In the genomic region with DNA sequence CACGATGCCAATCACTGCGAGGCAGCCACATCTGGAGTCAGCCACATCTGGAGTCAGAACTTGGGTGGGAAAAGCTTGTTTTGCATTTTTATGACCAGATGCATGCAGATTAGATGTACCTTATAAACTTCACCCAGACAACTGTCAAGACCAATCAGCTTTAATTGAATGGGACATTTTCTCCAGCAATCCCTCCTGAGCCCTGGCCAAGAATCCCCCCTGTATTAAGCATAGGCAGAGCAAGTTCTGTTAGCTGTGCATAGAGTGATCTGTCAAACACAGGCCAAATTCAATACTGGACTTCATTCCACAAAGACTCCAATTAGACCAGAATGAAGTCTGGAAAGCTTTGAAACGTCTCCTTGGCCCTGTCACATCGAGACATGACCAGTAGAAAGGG, we compare ENCODE assay signal across 22 mouse cellular contexts.
DNase-seq lines count a peak whose midpoint lies in the region; ATAC-seq and TF ChIP-seq lines count a peak whose summit lies in the region.
"Had no signal": no experiment of that assay in that cellular context is flagged by ENCODE, and none has a peak within 500 bp of the region (broad histone marks: within the 10 kb centered on the region; RNA-seq: fewer than 3 reads in every experiment).

No protein-coding gene starts in this region.

- H3K27ac ChIP-seq in embryonic facial prominence, embryonic 11.5 days (replicated peaks; ENCODE audit: low read depth, low read length), result no peak overlapping the region
- H3K27ac ChIP-seq in embryonic facial prominence, embryonic 10.5 days (replicated peaks), result no peak overlapping the region
- H3K27ac ChIP-seq in midbrain, embryonic 11.5 days (ENCODE audit: low read depth, low read length), result no peak overlapping the region
- H3K27ac ChIP-seq in midbrain, embryonic 14.5 days (replicated peaks; ENCODE audit: low read depth, low read length), result no peak overlapping the region
- no peak overlapping the region for H3K27ac ChIP-seq in embryonic facial prominence, embryonic 15.5 days (replicated peaks)
- H3K27ac ChIP-seq in limb, embryonic 12.5 days, result no peak overlapping the region
- no peak overlapping the region for H3K27ac ChIP-seq in cerebellum, adult 2 months (ENCODE audit: insufficient read depth, low read length)
- H3K27ac ChIP-seq: embryonic facial prominence, embryonic 12.5 days; forebrain, embryonic 13.5 days; forebrain, embryonic 15.5 days had no signal

- H3K36me3 ChIP-seq in embryonic facial prominence, embryonic 11.5 days (replicated peaks; ENCODE audit: control insufficient read depth, insufficient read depth, low read depth, low read length), result no peaks in the 10 kb centered on the region
- H3K36me3 ChIP-seq in embryonic facial prominence, embryonic 10.5 days (replicated peaks), result no peaks in the 10 kb centered on the region
- H3K36me3 ChIP-seq in midbrain, embryonic 11.5 days (ENCODE audit: control insufficient read depth, insufficient read depth, low read length), result no peaks in the 10 kb centered on the region
- H3K36me3 ChIP-seq in midbrain, embryonic 14.5 days (ENCODE audit: control insufficient read depth, insufficient read depth, low read length), result no peaks in the 10 kb centered on the region
- H3K36me3 ChIP-seq in embryonic facial prominence, embryonic 15.5 days, result no peaks in the 10 kb centered on the region
- no peaks in the 10 kb centered on the region for H3K36me3 ChIP-seq in limb, embryonic 12.5 days
- H3K36me3 ChIP-seq: embryonic facial prominence, embryonic 12.5 days; forebrain, embryonic 15.5 days; G1E had no signal

- no peak overlapping the region for H3K4me3 ChIP-seq in embryonic facial prominence, embryonic 11.5 days (ENCODE audit: low read depth, low read length)
- no peak overlapping the region for H3K4me3 ChIP-seq in embryonic facial prominence, embryonic 10.5 days
- no peak overlapping the region for H3K4me3 ChIP-seq in midbrain, embryonic 11.5 days (ENCODE audit: low read depth, low read length)
- no peak overlapping the region for H3K4me3 ChIP-seq in midbrain, embryonic 14.5 days (replicated peaks; ENCODE audit: low read depth, low read length)
- no peak overlapping the region for H3K4me3 ChIP-seq in embryonic facial prominence, embryonic 15.5 days (replicated peaks)
- H3K4me3 ChIP-seq in limb, embryonic 12.5 days (replicated peaks), result no peak overlapping the region
- no peak overlapping the region for H3K4me3 ChIP-seq in cerebellum, adult 2 months (replicated peaks; ENCODE audit: insufficient read depth, low read depth, low read length)
- H3K4me3 ChIP-seq: embryonic facial prominence, embryonic 12.5 days; forebrain, embryonic 13.5 days; forebrain, embryonic 15.5 days had no signal

- TF ChIP-seq CTCF in cerebellum, adult 2 months (IDR thresholded peaks at IDR 0.05; ENCODE audit: borderline replicate concordance, insufficient read depth, low read depth, low read length), result no peak

- H3K4me2 ChIP-seq in embryonic facial prominence, embryonic 11.5 days (ENCODE audit: low read depth, low read length), result no peak overlapping the region
- H3K4me2 ChIP-seq in midbrain, embryonic 11.5 days, result no peak overlapping the region
- no peak overlapping the region for H3K4me2 ChIP-seq in midbrain, embryonic 14.5 days (ENCODE audit: low read length)
- no peak overlapping the region for H3K4me2 ChIP-seq in embryonic facial prominence, embryonic 15.5 days (replicated peaks)
- H3K4me2 ChIP-seq in limb, embryonic 12.5 days, result no peak overlapping the region
- H3K4me2 ChIP-seq: embryonic facial prominence, embryonic 12.5 days; forebrain, embryonic 13.5 days; forebrain, embryonic 15.5 days had no signal

- no peak for ATAC-seq in embryonic facial prominence, embryonic 11.5 days (replicated peaks; ENCODE audit: insufficient number of reproducible peaks, low FRiP score, low TSS enrichment, low read depth)
- ATAC-seq in midbrain, embryonic 11.5 days (ENCODE audit: low FRiP score), result no peak
- ATAC-seq in midbrain, embryonic 14.5 days (ENCODE audit: low FRiP score, low TSS enrichment), result no peak
- 0 out of 2 replicates have a peak, but pooled peaks have one; percentile 24 for ATAC-seq in embryonic facial prominence, embryonic 15.5 days (ENCODE audit: insufficient number of reproducible peaks, low FRiP score, low TSS enrichment, low read depth)
- ATAC-seq in limb, embryonic 12.5 days (ENCODE audit: insufficient number of reproducible peaks, insufficient read depth, low FRiP score, low TSS enrichment, low read depth), result no peak
- ATAC-seq: CD4-positive, CD25-positive, alpha-beta regulatory T cell, adult 4 months; forebrain, embryonic 13.5 days; forebrain, embryonic 15.5 days had no signal

- WGBS in embryonic facial prominence, embryonic 11.5 days, result 58% methylated on average over 4 of the region's 4 CpGs
- 75% methylated on average over 4 of the region's 4 CpGs for WGBS in embryonic facial prominence, embryonic 10.5 days
- 85% methylated on average over 4 of the region's 4 CpGs for WGBS in midbrain, embryonic 11.5 days
- 78% methylated on average over 4 of the region's 4 CpGs for WGBS in midbrain, embryonic 14.5 days
- 37% methylated on average over 4 of the region's 4 CpGs for WGBS in embryonic facial prominence, embryonic 15.5 days
- 51% methylated on average over 4 of the region's 4 CpGs for WGBS in limb, embryonic 12.5 days
- WGBS in cerebellum, adult 2 months, result 87% methylated on average over 4 of the region's 4 CpGs

- H3K4me1 ChIP-seq in embryonic facial prominence, embryonic 11.5 days (ENCODE audit: control insufficient read depth, insufficient read depth, low read length), result no peaks in the 10 kb centered on the region
- H3K4me1 ChIP-seq in embryonic facial prominence, embryonic 10.5 days, result no peaks in the 10 kb centered on the region; the same call in 1 of the 2 replicates
- no peaks in the 10 kb centered on the region for H3K4me1 ChIP-seq in midbrain, embryonic 11.5 days (ENCODE audit: control insufficient read depth, insufficient read depth, low read length)
- no peaks in the 10 kb centered on the region for H3K4me1 ChIP-seq in midbrain, embryonic 14.5 days (ENCODE audit: control insufficient read depth, insufficient read depth, low read length)
- peaks cover 8% of the 10 kb centered on the region for H3K4me1 ChIP-seq in embryonic facial prominence, embryonic 15.5 days
- H3K4me1 ChIP-seq in limb, embryonic 12.5 days (replicated peaks), result peaks cover 22% of the 10 kb centered on the region
- H3K4me1 ChIP-seq in cerebellum, adult 2 months (ENCODE audit: control insufficient read depth, insufficient read depth, low read length), result peaks cover 12% of the 10 kb centered on the region
- H3K4me1 ChIP-seq: embryonic facial prominence, embryonic 12.5 days; forebrain, embryonic 13.5 days; forebrain, embryonic 15.5 days had no signal

- H3K9me3 ChIP-seq in embryonic facial prominence, embryonic 11.5 days (replicated peaks; ENCODE audit: control insufficient read depth, low read length), result no peaks in the 10 kb centered on the region
- H3K9me3 ChIP-seq in embryonic facial prominence, embryonic 10.5 days, result no peaks in the 10 kb centered on the region
- H3K9me3 ChIP-seq in midbrain, embryonic 11.5 days (ENCODE audit: control insufficient read depth, low read length), result no peaks in the 10 kb centered on the region
- no peaks in the 10 kb centered on the region for H3K9me3 ChIP-seq in midbrain, embryonic 14.5 days (ENCODE audit: control insufficient read depth, low read length)
- no peaks in the 10 kb centered on the region for H3K9me3 ChIP-seq in embryonic facial prominence, embryonic 15.5 days (replicated peaks)
- no peaks in the 10 kb centered on the region for H3K9me3 ChIP-seq in limb, embryonic 12.5 days
- H3K9me3 ChIP-seq: embryonic facial prominence, embryonic 12.5 days; forebrain, embryonic 13.5 days; forebrain, embryonic 15.5 days; G1E had no signal

- TF ChIP-seq POLR2A in cerebellum, adult 2 months (IDR thresholded peaks at IDR 0.05; ENCODE audit: borderline replicate concordance, insufficient read depth, low read length), result no peak

- no peaks in the 10 kb centered on the region for H3K27me3 ChIP-seq in embryonic facial prominence, embryonic 11.5 days (ENCODE audit: control insufficient read depth, insufficient read depth, low read length)
- H3K27me3 ChIP-seq in embryonic facial prominence, embryonic 10.5 days (replicated peaks; ENCODE audit: low read depth, poor library complexity, severe bottlenecking), result no peaks in the 10 kb centered on the region; the same call in 1 of the 2 replicates
- H3K27me3 ChIP-seq in midbrain, embryonic 11.5 days (ENCODE audit: control insufficient read depth, insufficient read depth, low read length), result no peaks in the 10 kb centered on the region
- no peaks in the 10 kb centered on the region for H3K27me3 ChIP-seq in midbrain, embryonic 14.5 days (ENCODE audit: control insufficient read depth, insufficient read depth, low read length)
- no peaks in the 10 kb centered on the region; the same call in 1 of the 2 replicates for H3K27me3 ChIP-seq in embryonic facial prominence, embryonic 15.5 days
- 0 out of 2 replicates have a peak, but pooled peaks cover 5% of the 10 kb centered on the region for H3K27me3 ChIP-seq in limb, embryonic 12.5 days
- H3K27me3 ChIP-seq in cerebellum, adult 2 months (ENCODE audit: control insufficient read depth, insufficient read depth, low read length), result no peaks in the 10 kb centered on the region
- H3K27me3 ChIP-seq: embryonic facial prominence, embryonic 12.5 days; forebrain, embryonic 13.5 days; forebrain, embryonic 15.5 days had no signal

- peak; percentile 33 for DNase-seq in embryonic facial prominence, embryonic 11.5 days (ENCODE audit: low spot score)
- DNase-seq in embryonic facial prominence, embryonic 10.5 days (ENCODE audit: low spot score), result no peak
- peak; percentile 60 for DNase-seq in midbrain, embryonic 11.5 days (ENCODE audit: low spot score, missing footprints)
- no peak for DNase-seq in midbrain, embryonic 14.5 days
- DNase-seq in cerebellum, adult 2 months, result no peak
- no peak for DNase-seq in right cerebral cortex, adult 18-20 months
- DNase-seq: adrenal gland, adult 2 months; adrenal gland, postnatal 10 days; adrenal gland, postnatal 25 days; B cell, adult 2 months; cerebellum, adult 11 months; cerebellum, adult 18-20 months; cerebellum, adult 9-10 months; cerebellum, postnatal 10 days; cerebellum, postnatal 25 days had no signal

- no peak overlapping the region for H3K9ac ChIP-seq in embryonic facial prominence, embryonic 11.5 days (replicated peaks; ENCODE audit: low read length)
- no peak overlapping the region for H3K9ac ChIP-seq in midbrain, embryonic 11.5 days (ENCODE audit: low read length)
- no peak overlapping the region for H3K9ac ChIP-seq in midbrain, embryonic 14.5 days (replicated peaks; ENCODE audit: low read length)
- H3K9ac ChIP-seq in embryonic facial prominence, embryonic 15.5 days, result no peak overlapping the region
- 0 out of 2 replicates have a peak overlapping the region, but pooled peaks have one; percentile 4 for H3K9ac ChIP-seq in limb, embryonic 12.5 days (replicated peaks)
- H3K9ac ChIP-seq: embryonic facial prominence, embryonic 12.5 days; forebrain, embryonic 13.5 days; forebrain, embryonic 15.5 days had no signal

Comparison
In these comparisons a context has a peak if more than half of its experiments do, and no peak if none do; other contexts are left out.
1. DNase-seq: peak in embryonic facial prominence, embryonic 11.5 days (single experiment) and midbrain, embryonic 11.5 days (single experiment); none in embryonic facial prominence, embryonic 10.5 days (single experiment), midbrain, embryonic 14.5 days (single experiment), cerebellum, adult 2 months (0 of 2) and right cerebral cortex, adult 18-20 months (single experiment).